Mouse (Mus musculus) thymus, adult 18-20 months (tissue): ENCODE measurements around the gene Epb41l1.

ENCODE experiments used
- DNase-seq, 2 experiments: peaks; one replicate each; pipeline ENCODE4 v3.0.0; 2022; ENCODE audit warnings: mixed read lengths in 2 of 2

The Epb41l1 gene

GRCm38 (mm10) chr2:156426151-156426550, 5.4 kb downstream of the Epb41l1 start:
- no peak for DNase-seq

- DNase-seq, result no peak
Measured at GRCm38 (mm10) chr2:156429836-156430235, 9.1 kb downstream of the Epb41l1 start.

- DNase-seq, result no peak
Measured at GRCm38 (mm10) chr2:156430326-156430725, 9.6 kb downstream of the Epb41l1 start.

GRCm38 (mm10) chr2:156431409-156431808, 10.7 kb downstream of the Epb41l1 start:
- no peak for DNase-seq

- no peak for DNase-seq
Measured at GRCm38 (mm10) chr2:156432086-156432485, 11.4 kb downstream of the Epb41l1 start.

GRCm38 (mm10) chr2:156432874-156433868, 12.5 kb downstream of the Epb41l1 start:
- no peak for DNase-seq

- no peak for DNase-seq
Measured at GRCm38 (mm10) chr2:156437637-156438036, 16.9 kb downstream of the Epb41l1 start.

- no peak for DNase-seq
Measured at GRCm38 (mm10) chr2:156439666-156440462, 19.2 kb downstream of the Epb41l1 start.

GRCm38 (mm10) chr2:156441909-156442308, 21.2 kb downstream of the Epb41l1 start:
- no peak for DNase-seq

GRCm38 (mm10) chr2:156443323-156443722, 22.6 kb downstream of the Epb41l1 start:
- DNase-seq, result no peak

- DNase-seq, result no peak
Measured at GRCm38 (mm10) chr2:156446489-156447035, 25.9 kb downstream of the Epb41l1 start.

- DNase-seq, result no peak
Measured at GRCm38 (mm10) chr2:156447413-156448295, 26.9 kb downstream of the Epb41l1 start.

GRCm38 (mm10) chr2:156451225-156452148, 30.8 kb downstream of the Epb41l1 start:
- DNase-seq, result no peak

- DNase-seq, result no peak
Measured at GRCm38 (mm10) chr2:156452149-156452536, 31.4 kb downstream of the Epb41l1 start.

- DNase-seq, result no peak
Measured at GRCm38 (mm10) chr2:156453822-156454221, 33.1 kb downstream of the Epb41l1 start.

- no peak for DNase-seq
Measured at GRCm38 (mm10) chr2:156455508-156456108, 34.9 kb downstream of the Epb41l1 start.

- DNase-seq, result no peak
Measured at GRCm38 (mm10) chr2:156456386-156457342, 36.0 kb downstream of the Epb41l1 start.

GRCm38 (mm10) chr2:156457343-156457717, 36.6 kb downstream of the Epb41l1 start:
- DNase-seq, result no peak

- no peak for DNase-seq
Measured at GRCm38 (mm10) chr2:156460470-156460869, 39.8 kb downstream of the Epb41l1 start.
